Mouse (Mus musculus) thymus, postnatal 25 days (tissue): ENCODE results near the gene Dido1.

Experiments
- DNase-seq: peaks from one replicate; pipeline ENCODE4 v3.0.0; 2022

Gene Dido1

DNA sequence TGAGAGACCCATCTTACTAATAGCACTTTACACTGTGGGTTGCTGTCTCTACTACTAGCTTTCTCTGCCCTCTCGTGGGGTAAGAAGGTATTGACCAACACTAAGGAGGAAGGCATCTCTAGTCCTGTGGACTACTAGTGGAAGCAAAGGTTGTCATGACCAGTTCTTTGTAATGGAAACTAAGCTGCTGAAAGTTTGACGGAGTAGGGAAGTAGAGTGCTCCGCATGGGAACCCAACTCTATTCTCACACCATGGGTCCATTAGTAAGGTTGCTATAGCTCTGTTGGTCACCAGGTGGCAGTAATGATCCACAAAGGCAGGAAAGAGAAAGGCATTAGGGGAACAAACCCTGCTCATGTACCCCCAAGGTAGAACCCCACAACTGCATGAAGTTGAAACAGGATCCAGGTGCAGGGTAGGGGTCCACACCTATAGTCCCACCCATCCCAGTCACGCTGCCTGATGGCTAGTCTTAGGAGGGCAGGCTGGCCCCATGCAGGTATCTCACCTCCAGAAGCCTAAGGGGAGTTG is 31.1 kb downstream of the Dido1 start:
- peak; percentile 76 for DNase-seq

- DNase-seq = no peak
These were observed 33.1 kb downstream of the Dido1 start for GRCm38 (mm10) chr2:180676706-180677105.

DNA sequence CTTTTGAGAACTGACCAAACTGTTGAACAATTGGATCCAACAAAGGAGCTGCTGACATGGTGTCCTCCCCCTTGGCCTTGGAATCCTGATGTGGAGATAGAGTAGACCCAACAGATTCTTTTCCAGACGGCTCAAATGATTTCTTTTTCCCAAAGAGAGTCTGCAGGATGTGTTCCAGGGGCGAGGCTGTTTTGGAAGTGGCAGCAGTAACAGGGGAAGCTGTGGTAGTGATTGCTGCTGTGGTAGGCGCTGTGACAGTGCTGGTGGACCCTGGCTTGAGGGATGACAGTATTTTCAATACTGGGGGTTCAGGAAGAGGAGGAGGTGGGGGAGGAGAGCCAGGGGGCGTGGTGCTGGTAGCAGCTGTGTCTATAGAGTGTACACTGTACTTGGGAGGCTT is 47.8 kb downstream of the Dido1 start:
- no peak for DNase-seq

- DNase-seq = no peak
These were observed 49.3 kb downstream of the Dido1 start for GRCm38 (mm10) chr2:180660521-180660920.

DNA sequence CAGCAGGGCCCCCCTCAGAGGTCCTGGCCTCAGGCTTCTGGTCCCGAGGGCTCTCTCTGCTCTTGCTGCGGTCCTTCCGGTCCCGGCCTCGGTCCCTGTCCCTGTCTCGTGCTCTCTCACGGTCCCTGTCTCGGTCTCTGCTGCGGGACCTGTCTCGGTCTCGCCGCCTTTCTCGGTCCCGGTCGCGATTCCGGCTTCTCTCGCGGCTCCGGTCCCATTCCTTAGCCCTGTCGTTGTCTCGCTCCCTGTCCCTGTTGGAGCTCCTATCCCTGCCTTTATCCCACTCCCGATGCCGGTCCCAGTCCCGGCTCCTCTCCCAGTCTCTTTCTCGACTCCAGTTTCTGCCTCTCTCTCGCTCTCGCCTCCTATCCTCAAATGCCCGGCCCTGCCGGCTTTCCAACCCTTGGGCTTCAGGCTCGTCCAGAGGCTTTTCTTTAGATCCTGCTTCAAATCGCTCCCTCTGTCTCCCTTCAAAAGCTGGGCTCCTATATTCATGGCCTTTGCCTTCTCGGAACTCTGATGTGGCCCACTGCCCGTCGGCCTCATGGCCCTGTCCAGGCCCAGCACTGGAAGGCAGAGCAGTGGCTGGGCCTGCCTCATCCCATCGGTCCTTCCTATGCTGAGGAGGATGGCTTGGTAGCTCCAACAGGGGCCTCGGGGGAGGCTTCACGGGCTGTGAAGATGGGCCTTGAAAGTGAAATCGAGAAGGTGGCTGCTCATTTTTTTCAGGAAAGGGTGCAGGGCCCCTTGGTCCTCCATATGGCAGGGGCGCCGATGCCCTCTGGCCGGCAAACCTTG is 50.2 kb downstream of the Dido1 start:
- no peak for DNase-seq

DNA sequence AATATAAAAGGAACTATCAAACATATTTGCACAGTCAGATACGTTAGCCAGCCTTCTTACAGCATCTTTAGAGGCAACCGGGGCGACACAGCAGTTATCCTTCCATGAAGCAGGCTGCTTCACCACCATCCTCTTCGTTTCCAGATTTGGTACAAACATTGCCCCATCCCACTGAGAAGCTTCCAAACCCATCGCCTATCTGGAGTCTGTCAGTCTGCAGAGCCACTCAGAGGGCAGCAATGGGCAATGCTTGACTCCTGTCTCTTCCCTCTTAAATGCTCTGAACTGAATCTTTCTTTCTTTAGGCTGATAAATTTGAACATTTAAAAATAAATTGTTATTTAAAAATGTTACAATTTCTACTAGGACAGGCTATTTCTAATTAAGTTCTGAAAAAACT is 51.4 kb downstream of the Dido1 start:
- DNase-seq = no peak

DNA sequence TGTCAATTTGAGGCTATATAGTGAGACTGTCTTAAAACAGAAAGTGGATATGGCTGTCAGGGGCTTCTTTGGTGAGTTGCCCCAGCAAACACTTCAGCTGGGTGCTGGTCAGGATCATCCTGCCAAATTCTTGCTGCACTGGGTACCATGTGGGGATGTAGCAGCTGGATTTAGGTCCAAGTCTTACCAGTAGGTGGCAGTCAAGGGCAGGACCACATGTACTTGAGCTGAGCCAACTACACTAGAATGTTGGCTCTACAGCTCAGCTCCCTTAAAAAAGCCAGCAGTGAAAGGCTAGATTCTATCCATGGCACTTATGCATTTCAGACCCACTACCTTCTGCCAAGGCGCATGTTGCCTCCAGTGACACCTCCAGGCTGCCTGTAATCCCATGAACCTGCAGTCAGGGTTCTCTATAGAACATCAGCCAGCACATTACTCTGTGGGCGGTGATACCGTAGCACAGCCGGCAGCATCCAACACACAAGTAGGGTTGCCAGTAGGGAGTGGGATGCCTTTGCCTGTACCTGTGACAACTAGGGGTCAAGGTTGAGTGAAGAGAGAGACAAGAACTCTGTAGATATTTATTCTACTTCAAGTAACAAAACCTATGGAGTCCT is 52.3 kb downstream of the Dido1 start:
- DNase-seq = peak; percentile 67

GRCm38 (mm10) chr2:180655150-180655549 is 54.6 kb downstream of the Dido1 start:
- no peak for DNase-seq

DNA sequence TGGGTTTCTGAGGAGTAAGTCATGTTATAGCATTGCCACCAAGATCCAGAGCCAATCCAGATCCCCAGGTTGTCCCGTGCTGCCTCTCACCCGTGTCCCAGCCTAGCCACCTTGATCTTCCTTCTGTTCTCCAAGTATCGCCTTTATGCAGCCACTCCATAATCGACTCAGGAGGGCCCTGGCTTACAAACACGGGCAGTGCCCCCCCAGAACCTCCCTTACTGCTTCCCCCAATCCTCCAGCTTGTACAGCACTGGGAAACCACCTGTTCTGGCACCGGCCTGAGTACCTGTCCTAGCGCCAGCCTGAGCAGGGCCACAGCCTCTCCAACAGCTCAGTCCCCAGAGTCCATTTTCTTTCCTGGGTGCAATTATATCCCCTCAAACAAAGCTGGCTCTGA is 55.1 kb downstream of the Dido1 start:
- DNase-seq = no peak

DNA sequence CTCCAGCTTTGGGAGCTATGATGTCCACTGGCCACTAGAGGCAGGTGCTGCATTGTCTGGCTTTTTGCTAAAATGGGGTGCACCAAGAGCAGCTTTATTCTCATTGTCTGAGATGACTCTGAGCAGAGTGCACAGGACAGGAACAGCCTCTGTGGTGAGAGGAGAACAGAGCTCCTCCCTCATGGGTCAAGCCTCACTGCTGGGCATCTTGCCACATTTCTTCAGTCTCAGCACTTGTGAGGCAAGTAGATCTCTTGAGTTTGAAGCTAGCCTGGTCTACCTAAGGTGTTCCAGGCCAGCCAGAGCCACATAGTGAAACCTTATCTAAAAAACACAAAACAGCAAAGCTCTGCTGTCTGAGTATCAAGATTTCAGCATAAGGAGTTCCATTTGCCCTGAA is 63.0 kb downstream of the Dido1 start:
- DNase-seq = no peak

GRCm38 (mm10) chr2:180643626-180644025 is 66.2 kb downstream of the Dido1 start:
- no peak for DNase-seq

GRCm38 (mm10) chr2:180642555-180643260 is 67.1 kb downstream of the Dido1 start, which contains the start of gene Tcfl5:
Tcfl5 (minus strand) TSS chr2:180642708.
- no peak for DNase-seq

GRCm38 (mm10) chr2:180641576-180642554 is 67.9 kb downstream of the Dido1 start:
- no peak for DNase-seq

GRCm38 (mm10) chr2:180611882-180612281 is 97.9 kb downstream of the Dido1 start:
- DNase-seq = no peak

DNA sequence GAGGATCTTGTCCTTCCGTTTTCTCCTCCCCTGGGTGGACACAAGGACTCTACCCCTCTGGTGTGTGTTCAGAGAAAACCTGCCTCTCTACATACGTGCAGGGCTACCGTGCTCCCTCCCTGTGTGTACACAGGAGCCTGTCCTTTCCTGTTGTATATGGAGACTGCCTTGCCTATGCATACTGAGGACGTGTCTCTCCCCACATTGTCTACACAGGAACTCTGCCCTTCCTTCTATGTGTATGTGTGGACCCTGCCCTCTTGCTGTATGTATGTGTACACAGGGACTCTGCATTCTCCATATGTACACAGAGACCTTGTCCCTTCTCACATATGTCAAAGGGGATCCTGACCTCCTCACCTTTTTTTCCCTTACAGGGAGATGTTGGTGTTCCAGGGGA is 99.5 kb downstream of the Dido1 start:
- no peak for DNase-seq
